Mouse (Mus musculus): ENCODE measurements around the gene Ckmt2.

The Ckmt2 gene

DNA sequence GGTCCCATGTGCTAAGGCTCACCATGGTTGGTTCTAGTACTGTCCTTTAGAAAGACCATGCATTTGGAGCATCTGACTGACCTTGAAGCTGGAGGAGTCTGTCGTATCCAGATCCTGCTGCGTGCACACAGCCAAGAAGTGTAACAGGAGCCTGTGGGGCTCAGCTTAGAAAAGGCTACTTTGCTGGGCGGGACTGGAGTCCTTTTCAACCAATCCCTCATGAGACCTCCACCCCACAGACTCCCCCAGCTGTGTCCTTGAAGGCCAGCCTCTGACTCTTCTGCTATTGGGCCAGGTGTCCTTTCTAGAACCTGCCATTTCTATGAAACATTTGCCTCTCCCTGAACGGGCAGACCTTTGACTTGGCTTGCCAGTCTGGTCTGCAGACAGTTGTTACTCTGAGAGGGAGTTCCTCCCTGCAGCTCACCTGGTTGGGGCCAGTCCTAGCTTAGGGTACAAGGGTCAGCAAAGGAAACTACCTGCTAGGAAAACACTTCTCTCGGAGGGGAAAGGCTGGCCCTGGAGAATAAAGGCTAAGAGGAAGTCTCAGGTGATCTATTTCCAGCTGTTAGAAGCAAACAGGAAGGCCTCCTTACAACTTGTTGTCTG lies at the start of gene Ckmt2:
Gene Ckmt2, minus strand, starts transcription at position 145 of the 609 bp plus-strand sequence.
- POLR2A ChIA-PET = no interaction called here

GRCm38 (mm10) chr13:91921010-91921409 lies 44.3 kb upstream of the Ckmt2 start:
- CTCF ChIA-PET = no interaction called here
- POLR2A ChIA-PET = no interaction called here

More for the DNA sequence above, at the start of gene Ckmt2:
- CTCF ChIA-PET = no interaction called here

- ChIA-PET POLR2A (no interaction called here), CTCF (interaction anchor here in 3 of 4 experiments (0.6 to 1.5 kb wide), 4 partner anchors 11 to 1294 kb away, joined by 3 to 6 read pairs (median 3); no protein-coding TSS in a partner anchor)
Observed at GRCm38 (mm10) chr13:91918764-91919163, 42.1 kb upstream of the Ckmt2 start.

GRCm38 (mm10) chr13:91917835-91918234 lies 41.1 kb upstream of the Ckmt2 start:
- CTCF ChIA-PET = interaction anchor here in 3 of 4 experiments (0.9 to 1.5 kb wide), 3 partner anchors 10 to 11 kb away, joined by 3 to 6 read pairs (median 3); no protein-coding TSS in a partner anchor
- POLR2A ChIA-PET = no interaction called here

- CTCF ChIA-PET = no interaction called here
- POLR2A ChIA-PET = no interaction called here
Observed at GRCm38 (mm10) chr13:91916308-91916707, 39.6 kb upstream of the Ckmt2 start.

- CTCF ChIA-PET = no interaction called here
- POLR2A ChIA-PET = interaction anchor here in 1 of 4 experiments (1.0 kb wide), 1 partner anchor 247 kb away, joined by 3 read pairs; no protein-coding TSS in a partner anchor
Observed at GRCm38 (mm10) chr13:91915582-91916239, 39.0 kb upstream of the Ckmt2 start.

DNA sequence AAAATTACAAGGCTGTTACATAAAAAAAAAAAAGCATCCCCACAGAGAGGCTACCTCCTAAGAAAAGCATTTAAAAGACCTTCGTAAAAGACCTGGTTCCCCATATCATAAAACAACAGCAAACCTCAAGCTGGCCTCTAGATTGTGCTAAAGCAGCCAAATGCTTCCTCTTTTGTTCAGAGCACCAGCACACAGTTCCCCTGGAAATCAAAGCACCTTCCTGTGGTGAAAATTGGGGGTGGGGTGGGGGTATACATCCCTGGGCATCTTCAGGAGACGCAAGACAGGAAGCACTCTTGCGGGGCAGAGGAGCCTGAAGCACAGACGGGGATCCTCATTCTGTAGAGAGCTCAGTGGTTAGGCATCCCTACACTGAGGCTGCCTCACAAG lies 38.5 kb upstream of the Ckmt2 start:
- POLR2A ChIA-PET = interaction anchor here in 1 of 4 experiments (1.0 kb wide), 1 partner anchor 248 kb away, joined by 3 read pairs; no protein-coding TSS in a partner anchor

DNA sequence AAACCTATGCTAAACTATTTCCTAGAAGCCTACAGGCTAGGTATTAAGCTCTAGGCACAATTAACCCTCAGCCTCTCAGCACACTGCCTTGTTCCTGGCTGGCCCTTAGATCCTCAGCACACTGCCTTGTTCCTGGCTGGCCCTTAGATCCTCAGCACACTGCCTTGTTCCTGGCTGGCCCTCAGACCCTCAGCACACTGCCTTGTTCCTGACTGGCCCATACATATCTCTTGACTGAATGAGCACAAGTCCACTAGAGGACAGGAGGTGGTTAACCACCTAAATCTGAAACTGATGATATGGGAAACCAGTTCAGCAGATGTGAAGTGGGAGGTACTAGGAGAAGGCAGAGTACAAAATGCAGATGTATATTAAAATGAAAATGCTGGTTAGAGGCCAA lies 35.0 kb upstream of the Ckmt2 start:
- POLR2A ChIA-PET = no interaction called here
- CTCF ChIA-PET = no interaction called here

More for the DNA sequence above, 38.5 kb upstream of the Ckmt2 start:
- CTCF ChIA-PET = no interaction called here

DNA sequence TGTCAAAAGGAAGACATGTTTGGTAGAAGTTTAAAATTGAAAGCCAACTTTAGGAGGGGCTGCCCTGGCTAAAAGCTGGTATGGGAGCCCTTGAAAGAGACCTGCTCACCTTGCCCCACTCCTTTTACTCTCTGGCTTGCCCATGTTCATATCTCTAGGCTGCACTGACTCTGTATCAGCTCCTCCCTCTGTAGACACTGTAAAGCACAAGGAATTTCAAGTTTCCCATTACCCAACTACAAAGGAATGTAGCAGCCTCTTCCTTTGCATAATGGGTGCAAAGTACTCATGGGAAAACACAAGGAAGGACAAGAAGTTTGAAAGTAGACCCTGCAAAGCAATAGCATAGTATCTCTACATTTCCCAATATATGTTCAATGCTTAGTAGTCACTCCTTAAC lies 34.5 kb upstream of the Ckmt2 start:
- CTCF ChIA-PET = no interaction called here
- POLR2A ChIA-PET = no interaction called here

DNA sequence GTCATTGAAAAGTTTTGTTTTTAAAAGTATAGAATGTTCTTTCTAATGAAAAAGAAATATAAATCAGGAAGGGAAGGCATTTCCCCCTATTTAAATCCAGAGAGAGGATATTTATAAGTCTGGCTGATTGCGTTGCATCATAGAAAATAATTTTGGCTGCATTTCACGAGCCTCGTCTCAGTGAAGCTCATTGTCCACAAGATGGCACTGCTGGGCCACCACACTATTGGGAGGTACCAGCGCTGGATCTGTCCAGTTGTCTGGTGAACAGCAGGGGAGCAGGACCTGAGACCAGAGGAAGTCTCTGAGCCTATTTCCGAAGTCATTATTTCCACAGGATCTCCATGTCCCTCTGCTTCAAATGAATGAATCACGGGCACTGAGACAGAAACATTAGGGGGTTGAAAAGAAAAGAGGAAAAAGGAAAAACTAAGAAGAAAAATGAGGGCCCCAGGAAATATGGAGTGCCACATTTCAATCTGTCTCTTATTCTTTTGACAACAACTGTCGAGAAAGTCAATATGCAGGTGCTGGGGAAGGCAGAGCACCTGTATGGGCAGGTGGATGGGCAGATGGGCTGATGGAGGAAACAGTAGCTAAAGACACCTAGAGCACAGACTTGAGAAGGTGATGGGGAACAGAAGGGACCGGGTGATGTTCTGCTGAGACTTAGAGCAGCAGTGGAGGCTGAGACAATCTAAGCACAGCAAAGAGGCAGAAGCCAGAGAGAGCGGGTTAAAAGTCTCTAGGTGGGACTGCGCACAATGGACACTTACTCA lies 31.7 kb upstream of the Ckmt2 start:
- POLR2A ChIA-PET = interaction anchor here in 2 of 4 experiments (0.8 to 1.0 kb wide), 2 partner anchors 101 to 446 kb away, joined by 4 read pairs; partner anchors contain the start of genes Dhfr (in 1 of the 2), Msh3 (in 1 of the 2) and Zcchc9 (in 1 of the 2)
- CTCF ChIA-PET = interaction anchor here (0.5 to 1.7 kb wide), 13 partner anchors 9 to 832 kb away, joined by 3 to 7 read pairs (median 4); no protein-coding TSS in a partner anchor

- POLR2A ChIA-PET = no interaction called here
- CTCF ChIA-PET = interaction anchor here in 2 of 4 experiments (0.5 to 1.4 kb wide), 3 partner anchors 12 to 575 kb away, joined by 3 to 6 read pairs (median 3); no protein-coding TSS in a partner anchor
Observed at GRCm38 (mm10) chr13:91906338-91906737, 29.7 kb upstream of the Ckmt2 start.

DNA sequence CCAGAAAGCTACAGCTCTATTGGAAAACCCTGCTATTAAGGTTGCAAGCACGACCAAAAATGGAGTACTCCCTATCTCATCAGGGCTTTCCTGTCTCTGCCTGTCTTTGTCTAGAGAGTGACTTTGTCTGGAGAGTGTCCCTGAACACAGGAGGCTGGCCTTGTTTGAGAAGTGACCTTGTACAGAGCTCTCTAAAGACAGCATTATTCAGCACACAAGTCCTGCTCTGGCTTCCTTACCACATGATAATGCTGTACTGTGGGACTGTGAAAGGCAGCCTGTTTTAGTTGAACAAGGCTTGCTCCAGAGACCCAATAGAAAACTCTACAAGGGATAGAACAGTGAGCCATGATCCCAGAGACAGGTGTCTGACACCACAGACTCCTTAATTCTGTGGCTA lies 19.8 kb upstream of the Ckmt2 start:
- ChIA-PET CTCF (interaction anchor here in 2 of 4 experiments (1.1 to 2.4 kb wide), 2 partner anchors 14 kb away, joined by 4 to 27 read pairs; no protein-coding TSS in a partner anchor), POLR2A (no interaction called here)

- ChIA-PET CTCF (interaction anchor here (0.5 to 2.6 kb wide), 12 partner anchors 9 to 1053 kb away, joined by 3 to 10 read pairs (median 4); no protein-coding TSS in a partner anchor), POLR2A (interaction anchor here in 1 of 4 experiments (1.5 kb wide), 1 partner anchor 11 kb away, joined by 4 read pairs; no protein-coding TSS in a partner anchor)
Observed at GRCm38 (mm10) chr13:91893132-91893531, 16.4 kb upstream of the Ckmt2 start.

DNA sequence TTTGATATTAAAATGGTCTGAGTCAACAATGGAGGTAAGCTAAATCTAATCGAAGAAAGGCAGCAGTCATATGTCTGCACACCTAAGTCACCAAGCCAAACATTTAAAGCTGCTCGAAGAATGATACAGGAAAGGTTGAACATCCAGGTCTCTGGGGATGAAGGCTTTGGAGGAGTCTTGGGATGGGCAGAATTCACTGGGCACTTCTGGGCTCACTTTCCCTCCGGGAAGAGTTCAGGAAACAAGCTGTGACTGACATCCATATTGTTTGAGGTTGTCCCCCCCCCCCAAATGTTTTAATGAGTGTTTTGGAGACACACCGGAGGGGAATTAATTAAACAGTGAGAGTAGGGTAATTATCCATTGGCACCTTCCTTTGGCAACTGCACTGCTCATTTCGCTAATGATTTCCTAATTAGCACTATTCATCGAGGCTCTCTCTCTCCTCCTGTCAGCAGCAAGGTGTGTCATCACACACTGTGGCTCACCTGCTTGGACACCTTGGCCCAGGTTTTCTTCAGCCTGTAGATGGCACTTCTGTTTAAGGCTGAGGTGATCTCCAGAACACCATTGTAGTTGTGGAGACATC lies 13.4 kb upstream of the Ckmt2 start:
- ChIA-PET POLR2A (no interaction called here), CTCF (no interaction called here)

DNA sequence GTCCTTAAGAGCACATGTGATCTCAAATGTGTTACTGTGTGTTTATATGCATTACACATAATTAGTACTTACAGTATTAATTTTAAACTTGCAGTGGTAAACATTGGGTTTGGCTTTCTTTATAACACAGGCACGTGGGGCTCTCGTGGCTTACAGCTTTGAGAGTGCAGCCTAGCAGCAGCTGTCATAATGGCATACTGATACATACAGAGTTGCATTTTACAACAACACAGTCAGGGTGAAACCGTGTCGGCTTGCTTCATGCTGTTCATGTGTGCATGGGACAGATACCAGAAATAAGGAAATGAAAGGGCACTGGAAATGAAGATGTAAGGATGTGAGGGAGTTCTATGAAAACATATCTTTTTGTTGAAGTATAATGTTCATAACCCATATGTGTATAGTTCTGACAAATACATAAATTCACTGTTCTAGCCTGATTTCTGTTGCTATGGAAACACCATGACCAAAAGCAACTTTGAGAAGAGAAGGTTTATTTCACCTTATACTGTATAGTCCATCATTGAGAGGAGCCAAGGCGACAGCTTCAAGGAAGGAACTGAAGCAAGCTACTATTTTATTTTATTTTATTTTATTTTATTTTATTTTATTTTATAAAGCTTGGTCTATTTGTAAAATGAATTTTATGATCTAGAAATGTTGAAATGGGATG lies 8.2 kb upstream of the Ckmt2 start:
- POLR2A ChIA-PET = no interaction called here
- CTCF ChIA-PET = no interaction called here

- ChIA-PET POLR2A (interaction anchor here in 3 of 4 experiments (0.6 to 1.7 kb wide), 9 partner anchors 11 to 1602 kb away, joined by 3 to 12 read pairs (median 3); no protein-coding TSS in a partner anchor), CTCF (interaction anchor here (0.6 to 1.8 kb wide), 48 partner anchors 9 to 1344 kb away, joined by 3 to 27 read pairs (median 4); no protein-coding TSS in a partner anchor)
Observed at GRCm38 (mm10) chr13:91881837-91882480, 5.3 kb upstream of the Ckmt2 start.

GRCm38 (mm10) chr13:91880256-91880655 lies 3.6 kb upstream of the Ckmt2 start:
- POLR2A ChIA-PET = no interaction called here
- CTCF ChIA-PET = no interaction called here

DNA sequence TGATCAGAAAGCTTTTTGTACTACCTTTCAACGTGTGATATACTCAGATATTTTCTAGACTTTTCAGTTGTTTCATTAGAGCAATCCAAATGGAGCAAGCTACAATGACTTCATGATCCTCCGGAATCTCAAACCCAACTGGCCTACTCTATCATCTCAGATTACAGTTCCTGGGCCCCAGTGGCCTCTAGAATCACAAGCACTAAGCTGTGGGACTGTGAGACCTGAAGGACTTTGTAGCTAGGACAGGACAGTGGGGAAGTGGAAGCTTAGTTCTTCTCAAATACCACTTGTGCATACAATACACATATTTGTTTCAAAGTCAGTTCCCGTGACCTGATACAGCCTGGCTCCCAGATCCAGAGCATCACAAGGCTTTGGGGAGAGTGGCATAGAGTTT lies 1.3 kb upstream of the Ckmt2 start:
- CTCF ChIA-PET = no interaction called here
- POLR2A ChIA-PET = no interaction called here
